Mouse (Mus musculus) lung, embryonic 15.5 days (tissue): ENCODE data around the gene Ccdc134. TPM values are rescaled to one million over a fixed set of nuclear protein-coding genes. Genes with fewer than 3 reads are reported as not detected.

Source experiments
- ATAC-seq: fragments of 200-750 bp; cut with Nextera tagmentation; 2 replicates; pipeline ENCODE4 v1.8.0; 2017; ENCODE audit warnings: moderate number of reproducible peaks, borderline replicate concordance; ENCODE audit not compliant: low FRiP score, low TSS enrichment; ENCODE audit errors: extremely low read depth
- H3K27ac ChIP-seq: fragments of 300-500 bp; sonication (generic); 2 replicates; pipeline ENCODE4 v1.5.1; 2015; ENCODE audit warnings: moderate library complexity, mild to moderate bottlenecking, inconsistent platforms
- H3K27me3 ChIP-seq: fragments of 300-500 bp; sonication (generic); 2 replicates; pipeline ENCODE4 v1.6.1; 2015; ENCODE audit warnings: inconsistent platforms
- H3K36me3 ChIP-seq: fragments of 300-500 bp; sonication (generic); 2 replicates; pipeline ENCODE4 v1.6.1; 2015; ENCODE audit warnings: inconsistent platforms
- H3K4me1 ChIP-seq: fragments of 300-500 bp; sonication (generic); 2 replicates; pipeline ENCODE4 v1.6.1; 2015; ENCODE audit warnings: inconsistent platforms
- H3K4me2 ChIP-seq: fragments of 300-500 bp; sonication (generic); 2 replicates; pipeline ENCODE4 v1.6.1; 2015; ENCODE audit warnings: inconsistent platforms, mild to moderate bottlenecking, moderate library complexity
- H3K4me3 ChIP-seq: fragments of 300-500 bp; sonication (generic); 2 replicates; pipeline ENCODE4 v1.5.1; 2015; ENCODE audit warnings: mild to moderate bottlenecking, inconsistent platforms
- H3K9ac ChIP-seq: fragments of 300-500 bp; sonication (generic); 2 replicates; pipeline ENCODE4 v1.6.1; 2015; ENCODE audit warnings: inconsistent platforms
- H3K9me3 ChIP-seq: fragments of 300-500 bp; sonication (generic); 2 replicates; pipeline ENCODE4 v1.6.1; 2016; ENCODE audit warnings: inconsistent platforms
- WGBS: fragments of 180-500 bp; shearing (Covaris S2); methylation state at CpG from one replicate; pipeline ENCODE4 v1.1.7; 2015; 5-methylcytosine and 5-hydroxymethylcytosine counted together
- polyA plus RNA-seq: library from polyadenylated mRNA; unstranded; fragments of >200 nt; fragmentation: Nextera tagmentation; extraction: Ambion mirVana; gene quantifications from 2 replicates; pipeline ENCODE4 v1.2.1, GENCODE M21; 2015

Gene Ccdc134
- polyA plus RNA-seq, 1 experiment from 2014 or later: 20.9 TPM

DNA sequence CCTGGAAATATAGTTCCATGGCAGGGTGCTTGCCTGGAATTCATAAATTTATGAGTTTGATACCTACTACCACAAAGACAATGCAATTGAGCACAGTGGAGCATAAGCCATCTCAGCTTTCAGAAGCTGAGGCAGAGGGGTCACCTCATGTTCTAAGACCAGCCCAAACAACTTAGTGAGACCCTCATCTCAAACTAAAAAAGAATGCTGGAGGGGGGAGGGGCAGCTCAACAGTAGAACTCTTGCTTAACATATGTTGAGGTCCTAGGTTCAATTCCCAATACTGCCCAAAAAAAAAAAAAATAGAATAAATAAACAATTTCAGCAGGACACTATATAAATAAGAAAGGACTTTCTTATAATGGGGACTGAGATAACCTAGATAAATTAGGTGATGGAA, 22.3 kb downstream of the Ccdc134 start:
- Histone ChIP-seq H3K4me3 (no peak overlapping the region), H3K4me1 (peaks cover 46% of the 10 kb centered on the region), H3K9me3 (no peaks in the 10 kb centered on the region), H3K9ac (no peak overlapping the region), H3K27ac (no peak overlapping the region), H3K36me3 (no peaks in the 10 kb centered on the region), H3K4me2 (no peak overlapping the region), H3K27me3 (no peaks in the 10 kb centered on the region)
- no peak for ATAC-seq

DNA sequence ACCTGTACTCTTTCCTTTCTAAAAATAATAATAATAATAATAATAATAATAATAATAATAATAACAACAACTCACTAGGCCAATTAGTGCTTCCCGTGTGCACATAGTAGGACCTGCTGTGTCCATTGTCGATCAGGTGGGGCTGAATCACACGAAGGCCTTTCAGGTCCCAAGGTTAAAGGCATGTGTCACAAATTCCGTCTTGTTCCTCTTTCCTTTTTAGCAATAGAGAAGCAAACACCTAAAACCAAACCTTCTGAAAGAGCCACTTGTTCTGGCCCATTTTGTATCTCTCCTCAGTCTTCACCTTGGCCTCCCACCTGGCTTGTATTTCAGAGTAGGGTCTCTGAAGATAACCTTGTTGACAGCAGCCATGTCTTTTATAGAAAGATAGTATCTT, 23.5 kb downstream of the Ccdc134 start:
- Histone ChIP-seq H3K4me3 (no peak overlapping the region), H3K36me3 (no peaks in the 10 kb centered on the region), H3K27me3 (no peaks in the 10 kb centered on the region), H3K9me3 (no peaks in the 10 kb centered on the region), H3K9ac (no peak overlapping the region), H3K4me2 (no peak overlapping the region), H3K27ac (no peak overlapping the region), H3K4me1 (peaks cover 38% of the 10 kb centered on the region)
- WGBS: 85% methylated on average over 4 of the region's 4 CpGs
- ATAC-seq: no peak

DNA sequence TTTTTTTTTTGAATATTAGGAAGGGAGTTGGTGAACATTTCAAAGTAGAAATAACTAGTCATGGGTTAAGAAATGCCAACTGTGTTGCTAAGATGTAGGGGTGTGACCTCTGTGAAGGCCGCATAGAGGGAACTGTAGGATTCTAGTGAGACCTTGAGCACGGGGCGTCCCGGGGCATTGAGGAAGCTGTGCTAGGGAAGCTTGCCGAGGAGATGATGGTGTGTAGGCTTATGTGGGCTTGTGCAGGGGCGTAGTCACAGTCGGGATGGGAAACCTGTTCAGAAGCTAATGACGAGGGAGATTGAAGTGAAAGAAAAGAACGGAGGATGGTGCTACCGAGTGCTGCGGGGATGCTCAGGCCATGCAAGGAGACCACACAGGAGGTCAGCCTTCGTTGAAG, 24.3 kb downstream of the Ccdc134 start:
- Histone ChIP-seq H3K9me3 (no peaks in the 10 kb centered on the region), H3K27ac (no peak overlapping the region), H3K4me2 (no peak overlapping the region), H3K4me1 (peaks cover 37% of the 10 kb centered on the region), H3K36me3 (no peaks in the 10 kb centered on the region), H3K9ac (no peak overlapping the region), H3K4me3 (no peak overlapping the region), H3K27me3 (no peaks in the 10 kb centered on the region)
- ATAC-seq: no peak
- WGBS: 82% methylated on average over 12 of the region's 12 CpGs

GRCm38 (mm10) chr15:82152435-82152834, 24.7 kb downstream of the Ccdc134 start:
- WGBS: 80% methylated on average over 7 of the region's 7 CpGs
- H3K27me3 ChIP-seq: no peaks in the 10 kb centered on the region

DNA sequence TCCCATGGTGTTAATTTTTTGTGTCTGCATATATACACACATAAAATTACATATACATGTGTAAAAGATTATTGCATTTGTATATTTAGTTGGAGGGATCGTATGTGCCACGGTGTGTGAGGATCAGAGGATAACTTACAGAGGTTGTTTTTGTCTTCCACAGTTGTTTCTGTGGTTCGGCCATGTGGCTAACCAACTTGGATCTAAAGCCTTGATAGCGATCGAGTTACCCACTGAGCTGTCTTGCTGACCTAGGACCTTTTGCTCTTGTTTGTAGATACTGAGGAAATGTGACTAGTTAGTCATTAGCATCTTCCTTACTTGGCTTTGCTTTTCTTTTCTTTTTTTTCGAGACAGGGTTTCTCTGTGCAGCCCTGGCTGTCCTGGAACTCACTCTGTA, 28.6 kb downstream of the Ccdc134 start:
- no peaks in the 10 kb centered on the region for H3K27me3 ChIP-seq
- no peak overlapping the region for H3K4me2 ChIP-seq
- H3K36me3 ChIP-seq: no peaks in the 10 kb centered on the region
- ATAC-seq: no peak
- H3K9me3 ChIP-seq: no peaks in the 10 kb centered on the region
- H3K9ac ChIP-seq: no peak overlapping the region
- H3K4me3 ChIP-seq: no peak overlapping the region
- H3K4me1 ChIP-seq: peaks cover 57% of the 10 kb centered on the region
- WGBS: 89% methylated on average over 6 of the region's 6 CpGs
- H3K27ac ChIP-seq: no peak overlapping the region

More at GRCm38 (mm10) chr15:82152435-82152834, 24.7 kb downstream of the Ccdc134 start:
- peaks cover 40% of the 10 kb centered on the region for H3K4me1 ChIP-seq
- no peak for ATAC-seq
- H3K9me3 ChIP-seq: no peaks in the 10 kb centered on the region
- no peak overlapping the region for H3K4me2 ChIP-seq
- H3K4me3 ChIP-seq: no peak overlapping the region
- no peak overlapping the region for H3K27ac ChIP-seq
- no peaks in the 10 kb centered on the region for H3K36me3 ChIP-seq
- no peak overlapping the region for H3K9ac ChIP-seq

GRCm38 (mm10) chr15:82156902-82157301, 29.2 kb downstream of the Ccdc134 start:
- Histone ChIP-seq H3K4me1 (peaks cover 63% of the 10 kb centered on the region), H3K9me3 (no peaks in the 10 kb centered on the region), H3K9ac (no peak overlapping the region), H3K36me3 (no peaks in the 10 kb centered on the region), H3K27me3 (no peaks in the 10 kb centered on the region), H3K4me3 (no peak overlapping the region), H3K27ac (no peak overlapping the region), H3K4me2 (no peak overlapping the region)
- 67% methylated on average over 10 of the region's 10 CpGs for WGBS
- ATAC-seq: no peak

- Histone ChIP-seq H3K27me3 (no peaks in the 10 kb centered on the region), H3K9ac (no peak overlapping the region), H3K36me3 (no peaks in the 10 kb centered on the region), H3K4me2 (peak overlapping the region; percentile 25), H3K9me3 (no peaks in the 10 kb centered on the region), H3K4me3 (no peak overlapping the region), H3K4me1 (peaks cover 65% of the 10 kb centered on the region), H3K27ac (peak overlapping the region; percentile 74)
- WGBS: 32% methylated on average over 17 of the region's 17 CpGs
- peak; percentile 80 for ATAC-seq
These were observed 30.7 kb downstream of the Ccdc134 start for GRCm38 (mm10) chr15:82158243-82159035.

DNA sequence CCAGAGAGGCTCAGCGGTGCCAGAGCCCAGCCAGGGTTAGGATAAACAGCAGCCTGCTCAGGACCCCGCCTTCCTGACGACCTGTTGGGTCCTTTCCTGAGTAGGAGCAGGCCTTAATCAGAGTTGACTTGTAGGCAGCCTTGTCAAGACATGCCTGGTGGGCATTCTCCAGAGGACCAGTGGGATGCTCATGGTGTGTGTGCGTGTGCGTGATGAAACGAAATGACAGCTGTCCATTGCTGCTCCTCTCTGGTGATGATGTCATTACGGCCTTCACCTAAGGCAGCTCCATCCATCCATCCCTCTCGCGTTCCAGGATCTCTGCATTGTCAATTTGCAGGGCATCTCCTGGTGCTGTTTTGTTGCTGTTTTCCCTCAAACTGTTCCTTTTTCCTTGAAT, 31.7 kb downstream of the Ccdc134 start:
- Histone ChIP-seq H3K4me3 (no peak overlapping the region), H3K9ac (no peak overlapping the region), H3K27me3 (no peaks in the 10 kb centered on the region), H3K4me1 (peaks cover 67% of the 10 kb centered on the region), H3K9me3 (no peaks in the 10 kb centered on the region), H3K27ac (peak overlapping the region; percentile 74), H3K4me2 (no peak overlapping the region), H3K36me3 (no peaks in the 10 kb centered on the region)
- ATAC-seq: no peak
- WGBS: 76% methylated on average over 9 of the region's 9 CpGs

- Histone ChIP-seq H3K4me3 (no peak overlapping the region), H3K27me3 (no peaks in the 10 kb centered on the region), H3K9me3 (no peaks in the 10 kb centered on the region), H3K27ac (no peak overlapping the region), H3K4me2 (no peak overlapping the region), H3K4me1 (peaks cover 70% of the 10 kb centered on the region), H3K9ac (no peak overlapping the region), H3K36me3 (no peaks in the 10 kb centered on the region)
- WGBS: 50% methylated on average over 11 of the region's 11 CpGs
- ATAC-seq: no peak
These were observed 33.3 kb downstream of the Ccdc134 start for GRCm38 (mm10) chr15:82160731-82161640.

DNA sequence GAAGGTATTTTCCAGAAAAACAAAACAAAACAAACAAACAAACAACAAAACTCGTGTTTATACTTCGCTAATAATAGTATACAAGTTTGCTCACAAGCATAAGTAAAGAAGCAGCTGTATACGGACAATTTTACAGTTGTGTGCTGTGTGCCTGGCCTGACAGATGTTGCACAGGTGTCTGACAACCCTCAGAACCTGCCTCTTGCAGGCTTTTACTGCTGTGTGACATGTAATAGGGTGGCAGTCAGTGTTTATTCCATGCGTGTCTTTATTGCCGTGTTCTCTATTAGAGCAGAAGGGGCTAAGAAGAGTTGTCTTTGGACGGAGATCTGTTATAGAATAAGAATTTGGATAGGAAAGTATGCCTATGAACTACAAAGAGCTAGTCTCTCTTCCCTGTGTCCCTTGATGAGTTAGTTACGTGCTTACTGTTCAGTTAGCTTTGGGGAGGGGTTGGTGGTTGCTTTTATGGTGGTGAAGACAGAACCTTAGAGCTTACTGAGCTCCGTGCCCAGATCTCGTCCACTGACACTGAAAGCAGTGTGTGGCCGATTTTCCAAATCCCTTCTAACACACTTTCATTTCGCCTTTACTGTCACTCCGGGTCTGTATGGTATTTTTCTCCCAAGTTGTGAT, 34.4 kb downstream of the Ccdc134 start:
- Histone ChIP-seq H3K27ac (no peak overlapping the region), H3K4me2 (no peak overlapping the region), H3K36me3 (no peaks in the 10 kb centered on the region), H3K9me3 (no peaks in the 10 kb centered on the region), H3K27me3 (no peaks in the 10 kb centered on the region), H3K4me1 (peaks cover 78% of the 10 kb centered on the region), H3K9ac (no peak overlapping the region), H3K4me3 (no peak overlapping the region)
- WGBS: 83% methylated on average over 12 of the region's 12 CpGs
- no peak for ATAC-seq

DNA sequence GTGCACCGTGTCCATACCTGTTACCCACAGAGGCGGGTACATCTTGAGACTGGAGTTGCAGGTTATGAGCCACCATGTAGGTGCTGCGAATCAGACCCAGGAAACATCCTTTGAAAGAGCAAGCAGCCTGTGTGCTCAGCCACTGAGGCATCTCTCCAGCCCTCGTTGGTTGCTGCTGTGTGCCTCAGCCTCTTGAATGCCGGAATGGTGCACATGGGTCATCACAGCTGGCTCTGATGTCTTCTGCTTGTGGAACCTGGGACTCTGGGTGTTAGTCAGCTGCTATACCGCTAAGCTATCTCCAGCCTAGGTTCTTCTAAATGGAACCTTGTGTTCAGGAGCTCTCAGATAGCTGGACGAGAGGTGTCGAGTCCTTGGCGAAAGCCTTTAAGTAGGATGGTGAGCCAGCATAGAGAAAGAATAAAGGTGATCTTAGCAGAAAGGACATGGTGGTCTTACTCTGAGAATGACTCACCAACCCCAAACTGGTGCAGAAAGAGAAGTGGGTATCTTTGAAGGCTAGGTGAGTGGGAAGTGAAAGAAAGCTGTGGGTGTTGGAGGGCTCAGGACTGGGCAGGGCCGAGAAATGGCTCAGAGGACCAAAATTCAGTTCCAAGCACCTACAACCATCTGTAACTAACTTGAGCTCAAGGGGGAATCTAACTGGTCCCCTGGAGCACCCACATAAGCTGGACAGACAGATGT, 35.8 kb downstream of the Ccdc134 start:
- no peak overlapping the region for H3K4me2 ChIP-seq
- H3K27ac ChIP-seq: no peak overlapping the region
- no peak for ATAC-seq
- H3K4me3 ChIP-seq: no peak overlapping the region
- 82% methylated on average over 10 of the region's 10 CpGs for WGBS
- H3K36me3 ChIP-seq: no peaks in the 10 kb centered on the region
- no peaks in the 10 kb centered on the region for H3K27me3 ChIP-seq
- H3K9me3 ChIP-seq: no peaks in the 10 kb centered on the region
- no peak overlapping the region for H3K9ac ChIP-seq
- peaks cover 74% of the 10 kb centered on the region for H3K4me1 ChIP-seq
